Mouse (Mus musculus): Measurements from ENCODE around the gene Lmln. TPM values are rescaled to one million over a fixed set of nuclear protein-coding genes. Genes with fewer than 3 reads are reported as not detected.
"Not testable (repeated sequence)": the region's sequence is repeated elsewhere in the genome, so short reads cannot be mapped to it uniquely, and the experiment has no call there.

The Lmln gene
- polyA plus RNA-seq, 1 experiment from 2014 or later = 3.4 TPM

- Histone ChIP-seq H3K9ac (no peak overlapping the region), H3K4me2 (replicated peaks) (no peak overlapping the region), H3K27ac (no peak overlapping the region), H3K36me3 (peaks cover 9% of the 10 kb centered on the region; the same call in 1 of the 2 replicates), H3K4me1 (no peaks in the 10 kb centered on the region), H3K4me3 (no peak overlapping the region), H3K9me3 (no peaks in the 10 kb centered on the region), H3K27me3 (no peaks in the 10 kb centered on the region)
- 88% methylated on average over 6 of the region's 6 CpGs for WGBS
- ATAC-seq (ENCODE audit: low FRiP score, low read depth) = no peak
Observed at GRCm38 (mm10) chr16:33082951-33083350, 20.6 kb downstream of the Lmln start.

DNA sequence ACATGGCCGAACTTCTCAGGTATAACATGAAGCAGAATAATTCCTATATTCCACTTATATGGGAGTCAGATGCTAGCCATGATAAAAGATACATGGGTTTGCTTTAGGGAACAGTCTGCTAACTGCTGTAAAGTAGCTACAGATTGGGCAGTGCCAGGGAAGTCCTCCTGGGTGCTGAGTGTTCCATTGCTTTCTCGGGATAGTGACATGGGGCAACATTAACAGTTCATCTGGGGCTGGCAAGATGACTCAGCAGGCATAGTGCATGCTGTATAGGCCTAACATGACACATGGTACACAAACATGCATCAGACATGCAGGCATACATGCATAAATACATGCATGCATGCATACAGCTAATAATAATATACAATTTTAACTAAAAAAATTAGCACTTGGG, 21.7 kb downstream of the Lmln start:
- Histone ChIP-seq H3K36me3 (peaks cover 14% of the 10 kb centered on the region; the same call in 1 of the 2 replicates), H3K9me3 (no peaks in the 10 kb centered on the region), H3K4me3 (no peak overlapping the region), H3K4me1 (no peaks in the 10 kb centered on the region), H3K27me3 (no peaks in the 10 kb centered on the region), H3K27ac (no peak overlapping the region), H3K4me2 (replicated peaks) (no peak overlapping the region), H3K9ac (no peak overlapping the region)
- WGBS = 72% methylated on average over 2 of the region's 2 CpGs
- no peak for ATAC-seq (ENCODE audit: low FRiP score, low read depth)

- Histone ChIP-seq H3K9ac (no peak overlapping the region), H3K4me2 (replicated peaks) (no peak overlapping the region), H3K9me3 (no peaks in the 10 kb centered on the region), H3K4me3 (no peak overlapping the region), H3K4me1 (no peaks in the 10 kb centered on the region), H3K36me3 (peaks cover 20% of the 10 kb centered on the region), H3K27ac (no peak overlapping the region), H3K27me3 (no peaks in the 10 kb centered on the region)
- ATAC-seq (ENCODE audit: low FRiP score, low read depth) = no peak
- WGBS = 81% methylated on average over 8 of the region's 8 CpGs
Observed at GRCm38 (mm10) chr16:33085666-33086065, 23.3 kb downstream of the Lmln start.

- Histone ChIP-seq H3K4me1 (no peaks in the 10 kb centered on the region; the same call in 1 of the 2 replicates), H3K9ac (no peak overlapping the region), H3K27ac (no peak overlapping the region), H3K9me3 (no peaks in the 10 kb centered on the region), H3K27me3 (no peaks in the 10 kb centered on the region), H3K36me3 (peaks cover 16% of the 10 kb centered on the region; the same call in 1 of the 2 replicates), H3K4me3 (no peak overlapping the region), H3K4me2 (replicated peaks) (no peak overlapping the region)
- no peak for ATAC-seq (ENCODE audit: low FRiP score, low read depth)
- 55% methylated on average over 4 of the region's 4 CpGs for WGBS
Observed at GRCm38 (mm10) chr16:33113726-33114125, 51.4 kb downstream of the Lmln start.

DNA sequence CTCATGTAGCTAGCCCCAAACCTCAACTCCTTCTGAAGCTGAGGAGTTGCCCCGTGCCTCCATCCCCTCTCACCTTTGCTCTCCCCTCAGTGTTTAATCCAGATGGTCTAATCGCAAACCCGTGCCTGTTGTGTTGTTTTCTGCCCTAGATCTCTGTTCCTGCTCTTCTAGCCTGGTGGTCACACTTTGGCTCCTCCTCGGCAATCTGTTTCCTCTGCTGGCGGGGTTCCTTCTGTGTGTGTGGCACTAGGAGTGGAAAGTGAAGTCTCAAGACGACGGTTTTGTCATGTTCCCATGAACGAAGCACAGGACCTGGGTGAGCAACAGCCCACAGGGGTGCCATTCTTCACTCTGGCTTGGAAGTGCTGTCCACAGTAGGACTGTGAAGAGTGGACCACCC, 61.1 kb downstream of the Lmln start:
- no peak for ATAC-seq (ENCODE audit: low FRiP score, low read depth)

GRCm38 (mm10) chr16:33123938-33124820, 61.9 kb downstream of the Lmln start:
- no peak for ATAC-seq (ENCODE audit: low FRiP score, low read depth)
- H3K27ac ChIP-seq = no peak overlapping the region
- peak overlapping the region; percentile 30 for H3K4me2 ChIP-seq (replicated peaks)
- WGBS = 24% methylated on average over 24 of the region's 24 CpGs
- no peak overlapping the region for H3K9ac ChIP-seq
- peaks cover 18% of the 10 kb centered on the region for H3K4me1 ChIP-seq
- H3K9me3 ChIP-seq = no peaks in the 10 kb centered on the region
- H3K27me3 ChIP-seq = no peaks in the 10 kb centered on the region
- H3K36me3 ChIP-seq = peaks cover 11% of the 10 kb centered on the region; the same call in 1 of the 2 replicates
- H3K4me3 ChIP-seq = no peak overlapping the region

More for the DNA sequence above, 61.1 kb downstream of the Lmln start:
- Histone ChIP-seq H3K9ac (no peak overlapping the region), H3K4me2 (replicated peaks) (peak overlapping the region; percentile 30; the same call in 1 of the 2 replicates), H3K4me1 (peaks cover 18% of the 10 kb centered on the region), H3K4me3 (no peak overlapping the region), H3K27ac (no peak overlapping the region), H3K36me3 (peaks cover 11% of the 10 kb centered on the region; the same call in 1 of the 2 replicates), H3K9me3 (no peaks in the 10 kb centered on the region), H3K27me3 (no peaks in the 10 kb centered on the region)
- WGBS = 39% methylated on average over 8 of the region's 8 CpGs

GRCm38 (mm10) chr16:33127052-33127451, 64.7 kb downstream of the Lmln start:
- Histone ChIP-seq H3K4me1 (peaks cover 18% of the 10 kb centered on the region), H3K4me2 (replicated peaks) (no peak overlapping the region), H3K27ac (no peak overlapping the region; the same call in 1 of the 2 replicates), H3K27me3 (no peaks in the 10 kb centered on the region), H3K9ac (no peak overlapping the region), H3K9me3 (no peaks in the 10 kb centered on the region), H3K36me3 (peaks cover 5% of the 10 kb centered on the region; the same call in 1 of the 2 replicates), H3K4me3 (no peak overlapping the region)
- WGBS = 65% methylated on average over 6 of the region's 6 CpGs
- peak; percentile 78 for ATAC-seq (ENCODE audit: low FRiP score, low read depth)

DNA sequence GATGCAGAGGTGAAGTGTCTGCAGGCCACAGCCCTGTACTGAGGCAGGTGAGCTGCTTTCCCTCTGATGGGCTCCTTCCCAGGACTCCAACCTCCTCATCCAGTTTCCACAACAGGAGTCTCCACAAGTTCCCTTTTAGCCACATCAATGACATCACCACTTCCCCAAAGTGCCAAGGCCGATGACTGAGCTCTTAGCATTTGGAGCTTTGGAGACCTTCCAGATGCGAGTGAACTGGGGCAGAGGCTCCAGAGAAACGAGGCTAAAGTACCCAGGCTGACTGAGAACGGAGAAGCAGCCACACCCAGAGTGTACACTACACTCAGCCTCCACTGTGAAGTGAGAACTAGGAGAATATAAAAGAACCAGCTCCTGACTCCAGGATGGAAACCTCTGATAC, 68.4 kb downstream of the Lmln start:
- H3K4me1 ChIP-seq = peaks cover 5% of the 10 kb centered on the region; the same call in 1 of the 2 replicates
- WGBS = 43% methylated on average over 4 of the region's 4 CpGs
- no peak overlapping the region for H3K4me2 ChIP-seq (replicated peaks)
- H3K27me3 ChIP-seq = peaks cover 2% of the 10 kb centered on the region; the same call in 1 of the 2 replicates
- H3K9ac ChIP-seq = no peak overlapping the region
- ATAC-seq (ENCODE audit: low FRiP score, low read depth) = no peak
- H3K9me3 ChIP-seq = no peaks in the 10 kb centered on the region
- no peak overlapping the region for H3K4me3 ChIP-seq
- no peak overlapping the region for H3K27ac ChIP-seq
- H3K36me3 ChIP-seq = no peaks in the 10 kb centered on the region

DNA sequence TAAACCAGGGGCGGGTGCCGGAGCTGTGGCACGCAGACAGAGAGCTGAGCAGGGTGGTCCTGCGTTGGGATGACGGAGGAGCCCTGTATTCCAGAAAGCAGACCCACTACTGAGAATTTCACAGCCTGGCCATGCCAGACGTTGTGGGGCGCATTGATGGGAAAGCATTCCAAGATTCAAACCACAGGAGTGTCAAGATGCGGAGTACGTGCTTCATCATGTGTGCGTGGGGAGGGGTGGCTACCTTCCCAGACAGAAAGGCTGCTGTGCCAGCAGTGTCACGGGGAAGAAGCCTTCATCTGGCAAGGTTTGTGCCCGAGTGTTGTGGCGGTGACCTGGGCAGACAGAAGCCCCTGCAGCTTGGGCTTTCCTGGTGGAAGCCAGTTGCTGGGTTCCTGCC, 70.9 kb downstream of the Lmln start:
- Histone ChIP-seq H3K27ac (no peak overlapping the region), H3K4me2 (replicated peaks) (no peak overlapping the region), H3K9ac (no peak overlapping the region), H3K27me3 (peaks cover 2% of the 10 kb centered on the region; the same call in 1 of the 2 replicates), H3K4me1 (no peaks in the 10 kb centered on the region), H3K9me3 (no peaks in the 10 kb centered on the region), H3K36me3 (no peaks in the 10 kb centered on the region), H3K4me3 (no peak overlapping the region)
- ATAC-seq (ENCODE audit: low FRiP score, low read depth) = no peak
- WGBS = 79% methylated on average over 13 of the region's 13 CpGs

DNA sequence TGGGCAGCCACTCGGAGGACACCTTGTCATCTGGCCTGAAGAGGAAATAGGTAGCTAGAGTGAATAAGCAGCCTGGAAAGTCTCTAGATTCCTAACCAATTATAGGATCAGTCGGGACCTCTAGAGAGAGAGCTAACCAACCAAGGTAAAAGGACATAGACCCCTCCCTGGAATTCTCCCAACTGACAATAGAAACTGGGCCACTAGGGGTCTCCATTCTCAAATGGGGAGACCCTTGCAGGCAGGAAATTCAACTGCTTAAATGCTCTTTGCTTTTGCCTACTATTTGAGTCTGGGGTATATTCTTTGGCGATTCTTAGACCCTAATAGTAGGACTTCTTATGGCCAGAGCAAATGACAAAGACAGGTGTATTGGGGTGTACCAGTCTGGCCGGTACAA, 72.8 kb downstream of the Lmln start:
- ATAC-seq (ENCODE audit: low FRiP score, low read depth) = no peak
- no peak overlapping the region for H3K4me3 ChIP-seq
- no peak overlapping the region for H3K4me2 ChIP-seq (replicated peaks)
- no peaks in the 10 kb centered on the region for H3K36me3 ChIP-seq
- H3K27me3 ChIP-seq = peaks cover 2% of the 10 kb centered on the region; the same call in 1 of the 2 replicates
- H3K4me1 ChIP-seq = no peaks in the 10 kb centered on the region
- H3K27ac ChIP-seq = no peak overlapping the region
- no peak overlapping the region for H3K9ac ChIP-seq
- H3K9me3 ChIP-seq = no peaks in the 10 kb centered on the region
- 62% methylated on average over 4 of the region's 4 CpGs for WGBS

DNA sequence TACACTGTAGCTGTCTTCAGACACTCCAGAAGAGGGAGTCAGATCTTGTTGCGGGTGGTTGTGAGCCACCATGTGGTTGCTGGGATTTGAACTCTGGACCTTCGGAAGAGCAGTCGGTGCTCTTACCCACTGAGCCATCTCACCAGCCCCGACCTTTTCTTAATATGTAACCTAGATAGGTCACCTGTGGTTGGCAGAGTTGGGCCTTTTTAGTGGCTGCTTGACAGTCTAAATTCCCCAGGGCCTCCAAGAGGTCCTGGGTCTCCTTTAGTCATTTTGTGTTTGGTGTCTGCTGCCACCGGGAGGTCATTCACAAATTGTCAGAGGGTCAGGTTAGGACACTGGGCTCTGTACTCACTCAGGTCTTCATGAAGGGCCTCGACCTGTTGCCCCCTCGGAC, 76.7 kb downstream of the Lmln start:
- not testable (repeated sequence) for H3K36me3 ChIP-seq
- 88% methylated on average over 7 of the region's 7 CpGs for WGBS

GRCm38 (mm10) chr16:33141758-33142280, 79.5 kb downstream of the Lmln start:
- Histone ChIP-seq H3K27ac (no peak overlapping the region), H3K36me3 (no peaks in the 10 kb centered on the region), H3K9ac (no peak overlapping the region), H3K27me3 (no peaks in the 10 kb centered on the region), H3K9me3 (no peaks in the 10 kb centered on the region), H3K4me2 (replicated peaks) (no peak overlapping the region), H3K4me3 (no peak overlapping the region), H3K4me1 (no peaks in the 10 kb centered on the region)
- 58% methylated on average over 3 of the region's 3 CpGs for WGBS
- no peak for ATAC-seq (ENCODE audit: low FRiP score, low read depth)

More for the DNA sequence above, 76.7 kb downstream of the Lmln start:
- not testable (repeated sequence) for H3K9ac ChIP-seq; H3K9me3 ChIP-seq; H3K27ac ChIP-seq; ATAC-seq (ENCODE audit: low FRiP score, low read depth); H3K4me3 ChIP-seq; H3K4me2 ChIP-seq (replicated peaks); H3K27me3 ChIP-seq; H3K4me1 ChIP-seq
